Mouse (Mus musculus) CD4-positive naive resting alpha-beta T cell, adult 57 days (primary cell): ENCODE results near the gene Atxn1l. TPM values are rescaled to one million over a fixed set of nuclear protein-coding genes. Genes with fewer than 3 reads are reported as not detected.

ENCODE experiments used
- total RNA-seq: library from RNA; stranded (reverse); gene quantifications from one replicate; pipeline ENCODE4 v1.2.4, GENCODE M21; 2023

Atxn1l gene
- total RNA-seq: 26.6 TPM

GRCm38 (mm10) chr8:109737237-109738048, at the start of gene Atxn1l:
Gene Atxn1l, minus strand, starts transcription at chr8:109737739.

GRCm38 (mm10) chr8:109778280-109778977, 40.9 kb upstream of the Atxn1l start, which contains the start of gene Ap1g1:
Gene Ap1g1, plus strand, starts transcription at chr8:109778554.

GRCm38 (mm10) chr8:109705320-109706075, 32.0 kb downstream of the Atxn1l start, which contains the start of gene Zfp821:
Gene Zfp821, plus strand, starts transcription at chr8:109705546.

GRCm38 (mm10) chr8:109693146-109693900, 44.2 kb downstream of the Atxn1l start, which contains the start of gene Ist1:
Gene Ist1, minus strand, starts transcription at chr8:109693260.

Other genes starting within 250 kb of the Atxn1l start
- gene Pmfbp1, start 243.7 kb downstream of the Atxn1l start, total RNA-seq: not detected
- 73.8 TPM for gene Dhx38, start 171.9 kb downstream of the Atxn1l start, total RNA-seq
- gene Txnl4b, start 171.8 kb downstream of the Atxn1l start, total RNA-seq: 5.0 TPM
- 1.0 TPM for gene Hp, start 158.6 kb downstream of the Atxn1l start, total RNA-seq
- 24.7 TPM for gene Dhodh, start 129.1 kb downstream of the Atxn1l start, total RNA-seq
- gene Pkd1l3, start 123.2 kb downstream of the Atxn1l start, total RNA-seq: 0.47 TPM
- 90.7 TPM for gene Ist1, start 44.5 kb downstream of the Atxn1l start, total RNA-seq
- gene Zfp821, start 32.2 kb downstream of the Atxn1l start, total RNA-seq: 2.6 TPM
- 79.0 TPM for gene Ap1g1, start 40.8 kb upstream of the Atxn1l start, total RNA-seq
- 6.5 TPM for gene Phlpp2, start 130.8 kb upstream of the Atxn1l start, total RNA-seq
- gene Marveld3, start 224.5 kb upstream of the Atxn1l start, total RNA-seq: not detected